Mouse (Mus musculus) lung, adult 18-20 months (tissue): ENCODE data around the gene Adgrd1.

ENCODE experiments used
- DNase-seq, 2 experiments: peaks; one replicate each; pipeline ENCODE4 v3.0.0; 2022; ENCODE audit warnings: mixed read lengths in 2 of 2

Adgrd1 gene

GRCm38 (mm10) chr5:129161372-129162051, 65.0 kb downstream of the Adgrd1 start:
- DNase-seq, result no peak

DNA sequence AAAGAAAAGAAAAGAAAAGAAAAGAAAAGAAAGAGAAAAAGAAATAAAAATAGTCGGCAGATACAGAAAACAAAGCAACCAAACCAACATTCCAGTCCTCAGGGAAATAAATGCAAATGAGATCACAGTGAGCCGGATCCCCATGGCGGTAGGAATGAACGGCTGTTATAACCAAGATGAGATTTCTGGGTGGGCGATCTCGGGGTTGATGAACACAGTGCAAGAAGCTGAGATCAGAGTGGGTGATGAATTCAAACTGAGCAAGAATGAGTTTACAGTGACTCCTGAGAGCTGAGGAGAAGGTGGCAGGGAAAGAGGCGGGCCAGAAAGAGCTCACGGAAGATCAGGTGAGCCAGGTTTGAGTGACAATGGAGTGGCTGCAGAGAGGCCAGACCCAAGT, 66.9 kb downstream of the Adgrd1 start:
- no peak for DNase-seq

DNA sequence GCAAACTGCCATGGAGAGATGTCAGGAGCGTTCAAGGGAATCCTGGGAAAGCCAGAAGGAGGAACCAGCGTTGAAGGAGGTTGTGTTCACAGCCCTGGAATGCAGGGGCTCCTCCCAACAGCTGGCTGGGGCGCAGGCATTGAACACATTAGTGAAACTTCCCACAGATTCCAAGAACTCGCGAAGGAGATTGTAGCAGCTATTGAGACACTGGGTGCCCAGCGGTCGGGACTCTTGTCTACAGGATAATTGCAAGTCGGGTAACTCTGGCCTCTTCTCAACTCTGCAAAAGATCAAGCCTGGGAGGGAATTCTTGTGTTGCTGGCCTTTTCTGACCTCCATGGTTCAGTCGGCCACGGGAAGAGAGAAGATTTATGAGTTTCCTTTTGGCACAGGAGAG, 67.5 kb downstream of the Adgrd1 start:
- peak; percentile 63 to 64 for DNase-seq

DNA sequence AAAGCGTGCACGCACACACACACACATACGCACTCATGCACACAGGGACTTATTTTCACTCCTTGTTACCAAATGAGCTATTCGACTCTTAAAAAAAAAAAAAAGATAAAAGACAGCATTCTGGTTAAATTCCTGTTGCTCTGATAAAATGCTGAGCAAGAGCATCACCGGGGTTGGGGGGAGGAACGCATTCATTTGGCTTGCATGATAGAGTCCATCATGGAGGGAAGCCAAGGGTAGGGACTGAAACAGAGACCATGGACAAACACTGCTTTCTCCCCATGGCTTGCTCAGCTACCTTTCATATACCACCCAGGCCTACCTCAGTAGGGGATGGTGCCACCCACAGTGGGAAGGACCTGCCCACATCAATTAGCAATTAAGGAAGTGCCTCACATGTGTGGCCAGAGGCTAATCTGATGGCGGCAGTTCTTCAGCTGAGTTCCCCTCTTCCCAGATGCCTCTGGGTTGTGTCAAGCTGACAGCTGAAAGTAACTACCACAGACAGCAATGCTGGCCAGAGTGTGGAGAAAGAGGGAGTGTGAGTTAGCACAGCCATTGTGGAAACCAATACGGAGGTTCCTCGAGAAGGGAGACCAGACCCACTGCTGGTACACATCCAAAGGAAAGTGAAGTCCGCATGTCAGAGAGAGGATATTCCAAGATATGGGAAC, 68.5 kb downstream of the Adgrd1 start:
- peak in 1 of 2 experiments; percentile 17 for DNase-seq

DNA sequence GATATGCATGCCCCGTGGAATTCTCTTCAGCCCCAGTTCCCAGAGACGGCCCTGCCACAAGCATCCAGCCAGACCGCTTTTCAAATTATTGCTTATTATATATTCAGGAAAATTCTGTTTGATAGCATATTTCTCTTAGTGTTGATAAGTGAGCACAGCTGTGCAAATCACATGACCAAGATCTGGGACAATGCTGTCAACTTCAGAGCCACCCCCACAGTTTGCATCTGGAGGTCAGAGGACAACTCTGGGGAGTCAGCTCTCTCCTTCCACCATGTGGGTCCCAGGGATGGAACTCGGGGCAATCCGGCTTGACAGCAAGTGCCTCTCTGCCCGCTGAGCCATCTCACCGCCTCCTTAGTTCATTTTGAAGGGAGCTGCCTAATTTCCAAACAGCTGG, 69.0 kb downstream of the Adgrd1 start:
- DNase-seq, result peak in 1 of 2 experiments; percentile 14

DNA sequence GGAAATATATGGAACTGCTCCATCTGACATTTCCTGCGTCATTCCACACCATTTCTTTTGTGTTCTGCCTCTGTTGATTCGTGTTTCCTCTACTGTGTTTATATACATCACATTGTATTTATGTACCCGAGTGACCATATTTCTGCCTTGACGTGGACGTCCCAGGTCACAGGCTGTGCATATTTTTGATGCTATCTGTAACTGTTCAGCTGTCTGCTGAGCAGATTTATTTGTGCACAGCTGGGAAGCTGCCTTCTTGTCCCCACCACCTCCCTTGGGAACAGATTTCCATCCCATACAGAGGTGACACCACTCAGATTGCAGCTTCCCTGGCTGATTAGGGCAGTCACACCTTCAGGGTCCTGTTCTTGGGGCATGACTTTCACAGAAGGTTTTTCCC, 72.5 kb downstream of the Adgrd1 start:
- no peak for DNase-seq

DNA sequence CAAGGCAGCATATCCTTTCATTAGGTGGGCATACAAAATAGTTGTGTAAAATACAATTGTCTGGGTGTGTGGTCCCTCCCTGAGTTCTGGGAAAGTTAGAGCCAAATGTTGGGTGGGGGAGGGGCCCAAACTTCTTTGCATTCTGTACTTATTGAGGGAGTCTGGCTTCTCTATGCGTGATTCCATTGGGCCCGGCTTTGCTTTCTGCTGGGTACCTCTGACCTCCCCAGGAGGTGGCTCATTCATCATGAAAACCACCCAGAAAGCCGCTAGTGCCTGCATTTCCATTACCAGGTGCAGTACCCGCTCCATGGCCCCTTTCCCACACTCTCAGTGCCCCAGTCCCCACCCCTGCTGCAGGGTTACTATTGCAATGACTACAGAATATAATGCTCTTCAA, 73.0 kb downstream of the Adgrd1 start:
- no peak for DNase-seq

GRCm38 (mm10) chr5:129172533-129172932, 76.0 kb downstream of the Adgrd1 start:
- DNase-seq, result no peak

DNA sequence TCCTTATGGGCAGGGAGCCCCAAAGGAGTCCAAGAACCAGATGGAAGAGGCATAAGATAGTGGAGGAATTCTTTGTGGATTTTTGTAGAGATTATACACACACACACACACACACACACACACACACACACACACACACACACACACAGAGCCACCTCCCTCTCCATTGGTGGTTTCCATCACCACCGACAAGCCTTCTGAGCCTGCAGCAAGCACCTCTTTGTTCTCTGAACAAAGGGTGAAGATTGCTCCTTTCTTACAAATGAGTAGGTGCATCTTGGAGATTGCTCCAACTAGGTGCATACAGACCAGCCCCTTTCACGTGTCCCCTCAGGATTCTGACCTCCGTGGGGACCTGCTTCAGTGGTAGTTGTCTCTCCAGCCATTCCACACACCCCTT, 79.4 kb downstream of the Adgrd1 start:
- DNase-seq, result no peak

DNA sequence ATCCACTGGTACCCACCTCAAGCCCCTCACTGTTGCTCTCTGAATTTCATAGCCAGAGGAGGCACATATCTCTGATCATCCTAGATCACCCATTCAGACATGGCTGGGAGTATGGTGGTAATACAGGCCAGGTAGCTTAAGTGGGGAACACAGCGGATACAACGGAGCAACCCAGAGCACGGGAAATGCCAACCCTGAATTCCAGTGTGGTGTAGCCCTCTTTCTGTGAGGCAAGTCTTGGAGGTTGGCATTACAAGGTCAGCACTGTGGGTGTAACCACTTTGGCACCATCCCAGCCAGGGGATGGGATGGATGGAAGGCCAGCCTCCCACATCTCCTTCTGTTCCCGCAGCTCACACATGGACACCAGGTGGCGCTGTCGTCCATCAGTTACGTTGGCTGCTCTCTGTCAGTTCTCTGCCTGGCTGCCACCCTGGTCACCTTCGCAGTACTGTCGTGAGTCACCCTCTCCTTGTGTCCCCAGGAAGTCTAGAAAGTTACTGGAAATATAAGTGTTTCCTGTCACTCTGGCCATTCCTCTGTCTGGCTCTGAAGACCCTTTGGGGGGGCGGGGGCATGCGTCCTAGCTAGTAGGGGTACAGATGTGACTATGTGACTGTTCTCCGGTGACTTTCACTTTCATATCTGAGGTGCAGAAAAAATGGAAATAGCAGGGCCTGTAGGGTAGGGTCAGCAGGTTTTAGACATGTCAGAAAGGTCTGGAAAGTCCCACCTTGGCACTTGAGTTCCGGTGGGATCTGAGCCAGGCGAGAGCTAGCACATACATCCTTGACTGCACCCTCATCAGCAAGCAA, 81.4 kb downstream of the Adgrd1 start:
- DNase-seq, result peak; percentile 78 to 83

GRCm38 (mm10) chr5:129179356-129179755, 82.8 kb downstream of the Adgrd1 start:
- no peak for DNase-seq

DNA sequence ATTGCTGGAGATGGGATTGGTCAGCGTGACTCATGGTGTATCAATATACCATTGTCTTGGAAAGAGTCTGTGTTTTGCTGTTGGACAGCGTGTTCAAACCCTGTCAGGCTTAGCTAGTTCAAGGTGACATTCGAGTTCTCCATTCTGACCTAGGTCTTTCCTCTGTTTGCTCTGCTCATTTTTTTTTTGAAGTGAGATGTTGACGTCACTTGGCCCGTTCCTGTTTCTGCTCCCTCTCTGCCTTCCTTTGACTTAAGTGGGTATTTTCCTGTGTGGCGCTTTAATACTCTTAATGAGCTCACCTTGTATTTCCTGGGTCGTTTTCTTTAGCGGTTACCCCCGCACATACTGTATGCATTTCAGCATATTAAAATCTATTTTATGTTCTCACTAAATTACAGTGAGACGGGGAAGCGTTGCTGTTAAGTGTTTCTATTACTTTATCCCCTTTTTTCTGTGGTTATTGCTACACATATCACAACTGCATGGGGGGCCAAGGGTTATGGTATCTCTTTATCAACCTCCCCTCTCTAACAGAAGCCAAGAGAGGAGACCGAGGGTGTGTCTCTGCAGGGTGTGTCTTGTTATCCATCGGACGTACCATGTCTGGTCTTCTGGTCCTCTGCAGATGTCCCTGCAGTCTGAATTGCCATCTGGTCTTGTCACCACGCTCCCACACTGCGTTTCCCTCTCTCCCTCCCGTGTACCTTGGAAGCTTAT, 83.6 kb downstream of the Adgrd1 start:
- DNase-seq, result no peak

DNA sequence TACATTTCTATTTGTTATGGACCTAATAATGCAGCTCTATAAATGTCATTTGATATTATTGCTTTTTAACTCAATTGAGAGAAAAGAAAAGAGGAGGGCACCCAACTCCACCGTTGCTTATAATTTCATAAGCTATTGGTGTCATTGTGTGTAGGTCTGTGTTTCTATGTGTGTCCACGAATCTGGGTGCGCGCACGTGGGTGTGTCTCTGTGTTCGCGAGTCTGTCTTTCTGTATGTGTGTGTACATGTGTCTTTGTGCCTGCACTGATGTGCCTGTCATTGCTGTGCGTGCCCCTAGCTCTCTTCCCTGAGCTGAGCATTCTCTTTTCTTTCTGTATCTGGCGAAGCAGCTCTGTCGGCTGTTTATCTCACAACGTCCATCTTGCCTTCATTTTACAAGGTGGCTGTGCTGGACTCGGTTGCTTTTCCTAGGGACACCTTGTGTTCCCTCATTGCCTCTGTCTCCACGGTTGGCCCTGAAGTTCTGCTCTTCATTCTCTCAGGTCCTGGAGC, 84.2 kb downstream of the Adgrd1 start:
- DNase-seq, result no peak

- DNase-seq, result no peak
These were observed 84.9 kb downstream of the Adgrd1 start for GRCm38 (mm10) chr5:129181450-129181849.

GRCm38 (mm10) chr5:129182554-129182953, 86.0 kb downstream of the Adgrd1 start:
- DNase-seq, result no peak

DNA sequence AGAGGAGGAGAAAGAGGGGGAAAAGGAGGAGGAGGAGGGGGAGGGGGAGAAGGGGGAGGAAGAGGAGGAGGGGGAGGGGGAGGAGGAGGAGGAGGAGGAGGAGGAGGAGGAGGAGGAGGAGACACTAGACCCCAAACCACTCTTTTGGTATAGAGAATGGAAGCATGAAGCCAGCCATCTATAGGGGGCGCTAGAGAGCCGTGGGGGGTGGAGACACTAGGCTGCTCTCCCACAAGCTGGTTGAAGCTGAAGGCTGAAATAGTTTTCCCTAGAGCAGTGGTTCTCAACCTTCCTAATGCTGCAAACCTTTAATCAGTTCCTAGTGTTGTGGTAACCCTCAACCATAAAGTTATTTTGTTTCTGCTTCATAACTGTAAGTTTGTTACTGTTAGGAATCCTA, 89.7 kb downstream of the Adgrd1 start:
- DNase-seq, result peak in 1 of 2 experiments; percentile 16

DNA sequence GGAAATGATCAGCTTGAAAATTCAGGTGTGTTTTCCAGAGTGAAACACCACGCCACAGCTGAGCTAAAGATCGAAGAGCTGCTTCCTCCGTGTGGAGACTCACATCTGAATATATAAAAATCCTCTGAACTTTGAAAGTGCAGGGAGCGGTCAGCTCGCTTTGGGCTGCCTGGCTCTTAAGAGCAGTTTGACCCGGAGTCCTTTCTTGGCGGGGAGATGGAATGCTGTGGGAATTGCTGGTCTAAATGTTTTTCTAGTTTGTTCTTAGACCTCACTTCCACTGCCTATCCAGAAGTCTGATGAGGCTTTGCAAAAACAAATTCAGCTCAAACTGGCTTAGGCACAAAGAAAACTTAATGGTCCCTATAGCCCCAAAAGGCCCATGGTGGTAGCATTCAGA, 90.4 kb downstream of the Adgrd1 start:
- DNase-seq, result no peak

GRCm38 (mm10) chr5:129189071-129189470, 92.5 kb downstream of the Adgrd1 start:
- no peak for DNase-seq

DNA sequence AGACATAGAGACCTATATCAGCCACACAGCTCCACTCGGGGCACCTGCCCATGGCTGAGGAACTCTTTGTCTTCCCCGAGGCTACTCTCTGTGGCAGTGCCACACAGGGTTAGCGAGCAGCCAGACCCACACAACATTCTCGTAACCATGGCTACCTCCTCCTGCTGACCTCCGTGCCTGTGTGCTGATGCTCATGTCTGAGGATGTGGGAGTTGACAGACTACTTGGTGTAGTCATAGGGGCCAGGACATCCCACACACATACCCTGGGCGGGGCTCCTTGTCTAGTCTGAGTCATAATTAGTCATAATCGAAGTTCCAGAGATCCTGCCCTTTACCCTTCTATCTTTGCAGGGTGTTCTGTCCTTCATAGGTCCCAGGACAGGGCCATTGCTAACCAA, 93.5 kb downstream of the Adgrd1 start:
- peak in 1 of 2 experiments; percentile 5 for DNase-seq

- DNase-seq, result no peak
These were observed 100.0 kb downstream of the Adgrd1 start for GRCm38 (mm10) chr5:129196501-129196900.

- no peak for DNase-seq
These were observed 100.5 kb downstream of the Adgrd1 start for GRCm38 (mm10) chr5:129196971-129197519.

- peak in 1 of 2 experiments; percentile 7 for DNase-seq
These were observed 103.6 kb downstream of the Adgrd1 start for GRCm38 (mm10) chr5:129200132-129200531.
